Mouse (Mus musculus) lung, embryonic 16.5 days (tissue): ENCODE results near the gene Phf12. TPM values are rescaled to one million over a fixed set of nuclear protein-coding genes. Genes with fewer than 3 reads are reported as not detected.

ENCODE experiments used
- ATAC-seq: fragments of 200-750 bp; cut with Nextera tagmentation; 2 replicates; pipeline ENCODE4 v1.8.0; 2017; ENCODE audit warnings: low read depth, mild to moderate bottlenecking, moderate library complexity
- H3K27ac ChIP-seq: fragments of 300-500 bp; sonication (generic); 2 replicates; pipeline ENCODE4 v1.5.1; 2014; ENCODE audit warnings: mild to moderate bottlenecking, control low read depth, low read length
- H3K27me3 ChIP-seq: fragments of 300-500 bp; sonication (generic); 2 replicates; pipeline ENCODE4 v1.6.1; 2014; ENCODE audit warnings: low read depth, low read length, mixed read lengths; ENCODE audit not compliant: control insufficient read depth, insufficient read depth
- H3K36me3 ChIP-seq: fragments of 300-500 bp; sonication (generic); 2 replicates; pipeline ENCODE4 v1.6.1; 2014; ENCODE audit warnings: low read length; ENCODE audit not compliant: control insufficient read depth, insufficient read depth
- H3K4me1 ChIP-seq: fragments of 300-500 bp; sonication (generic); replicated peaks from 2 replicates; pipeline ENCODE4 v1.6.1; 2014; ENCODE audit warnings: low read length, mixed read lengths; ENCODE audit not compliant: control insufficient read depth, insufficient read depth
- H3K4me2 ChIP-seq: fragments of 300-500 bp; sonication (generic); 2 replicates; pipeline ENCODE4 v1.6.1; 2014; ENCODE audit warnings: low read depth, low read length, control low read depth
- H3K4me3 ChIP-seq: fragments of 300-500 bp; sonication (generic); 2 replicates; pipeline ENCODE4 v1.5.1; 2014; ENCODE audit warnings: mild to moderate bottlenecking, low read length, control low read depth
- H3K9ac ChIP-seq: fragments of 300-500 bp; sonication (generic); 2 replicates; pipeline ENCODE4 v1.6.1; 2014; ENCODE audit warnings: low read length, control low read depth
- H3K9me3 ChIP-seq: fragments of 300-500 bp; sonication (generic); 2 replicates; pipeline ENCODE4 v1.6.1; 2016; ENCODE audit warnings: low read length; ENCODE audit not compliant: control insufficient read depth
- WGBS: fragments of 180-500 bp; shearing (Covaris S2); extraction: QIAGEN DNeasy Blood & Tissue Kit; methylation state at CpG from one replicate; pipeline ENCODE4 v1.1.7; 2014; 5-methylcytosine and 5-hydroxymethylcytosine counted together
- polyA plus RNA-seq: library from polyadenylated mRNA; unstranded; fragments of >200 nt; fragmentation: Nextera tagmentation; extraction: Ambion mirVana; gene quantifications from 2 replicates; pipeline ENCODE4 v1.2.1, GENCODE M21; 2015

Phf12 gene
- polyA plus RNA-seq, 1 experiment from 2014 or later, result 13.8 TPM

- peaks cover 8% of the 10 kb centered on the region; the same call in 1 of the 2 replicates for H3K36me3 ChIP-seq
- H3K4me1 ChIP-seq, result no peaks in the 10 kb centered on the region
- ATAC-seq, result no peak
- no peak overlapping the region for H3K4me3 ChIP-seq
- no peak overlapping the region for H3K27ac ChIP-seq
- H3K9ac ChIP-seq, result no peak overlapping the region
- no peaks in the 10 kb centered on the region for H3K9me3 ChIP-seq
- no peak overlapping the region for H3K4me2 ChIP-seq
- H3K27me3 ChIP-seq, result no peaks in the 10 kb centered on the region
- 64% methylated on average over 8 of the region's 8 CpGs for WGBS
Measured at GRCm38 (mm10) chr11:78056946-78057345, 74.4 kb downstream of the Phf12 start.

GRCm38 (mm10) chr11:78059833-78060757 lies 77.5 kb downstream of the Phf12 start:
- Histone ChIP-seq H3K27ac (no peak overlapping the region), H3K4me3 (no peak overlapping the region), H3K4me2 (no peak overlapping the region), H3K4me1 (no peaks in the 10 kb centered on the region), H3K9ac (no peak overlapping the region), H3K9me3 (no peaks in the 10 kb centered on the region), H3K36me3 (peaks cover 8% of the 10 kb centered on the region; the same call in 1 of the 2 replicates), H3K27me3 (no peaks in the 10 kb centered on the region)
- ATAC-seq, result peak; percentile 93
- 51% methylated on average over 9 of the region's 9 CpGs for WGBS

- Histone ChIP-seq H3K9ac (no peak overlapping the region), H3K4me2 (no peak overlapping the region)
- no peak for ATAC-seq
Measured at GRCm38 (mm10) chr11:78062563-78062962, 80.0 kb downstream of the Phf12 start.

DNA sequence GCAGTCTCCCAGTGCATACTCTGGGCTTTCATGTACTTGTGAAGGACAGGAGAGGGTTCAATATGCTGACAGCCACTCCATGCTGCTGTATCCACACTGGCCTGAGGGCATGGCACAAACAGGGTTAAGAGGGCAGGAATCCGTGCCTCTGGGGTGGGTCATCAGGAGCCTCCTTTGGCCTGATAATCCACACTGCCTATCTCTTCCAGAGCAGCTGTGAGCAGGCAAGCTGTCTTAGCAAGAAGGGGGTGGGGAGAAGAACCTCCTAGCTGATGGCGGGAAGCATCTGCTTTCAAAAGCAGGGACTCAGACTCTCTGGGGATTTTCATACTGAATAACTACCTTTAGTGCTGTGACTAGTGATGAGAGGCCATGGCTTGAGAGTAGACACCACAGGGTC lies 83.4 kb downstream of the Phf12 start:
- Histone ChIP-seq H3K9ac (no peak overlapping the region), H3K36me3 (no peaks in the 10 kb centered on the region), H3K4me2 (no peak overlapping the region), H3K4me3 (no peak overlapping the region), H3K27me3 (no peaks in the 10 kb centered on the region), H3K9me3 (no peaks in the 10 kb centered on the region), H3K4me1 (no peaks in the 10 kb centered on the region), H3K27ac (no peak overlapping the region)
- ATAC-seq, result no peak
- WGBS, result 32% methylated on average over 2 of the region's 2 CpGs

More at GRCm38 (mm10) chr11:78062563-78062962, 80.0 kb downstream of the Phf12 start:
- H3K4me3 ChIP-seq, result no peak overlapping the region
- 79% methylated on average over 1 of the region's 1 CpGs for WGBS
- no peak overlapping the region for H3K27ac ChIP-seq
- peaks cover 8% of the 10 kb centered on the region; the same call in 1 of the 2 replicates for H3K36me3 ChIP-seq
- no peaks in the 10 kb centered on the region for H3K27me3 ChIP-seq
- no peaks in the 10 kb centered on the region for H3K9me3 ChIP-seq
- no peaks in the 10 kb centered on the region for H3K4me1 ChIP-seq

- Histone ChIP-seq H3K9ac (no peak overlapping the region), H3K36me3 (no peaks in the 10 kb centered on the region), H3K4me2 (no peak overlapping the region), H3K4me3 (no peak overlapping the region), H3K27me3 (no peaks in the 10 kb centered on the region), H3K27ac (no peak overlapping the region), H3K9me3 (no peaks in the 10 kb centered on the region), H3K4me1 (no peaks in the 10 kb centered on the region)
- no peak for ATAC-seq
- WGBS, result 55% methylated on average over 2 of the region's 2 CpGs
Measured at GRCm38 (mm10) chr11:78066641-78067040, 84.1 kb downstream of the Phf12 start.

DNA sequence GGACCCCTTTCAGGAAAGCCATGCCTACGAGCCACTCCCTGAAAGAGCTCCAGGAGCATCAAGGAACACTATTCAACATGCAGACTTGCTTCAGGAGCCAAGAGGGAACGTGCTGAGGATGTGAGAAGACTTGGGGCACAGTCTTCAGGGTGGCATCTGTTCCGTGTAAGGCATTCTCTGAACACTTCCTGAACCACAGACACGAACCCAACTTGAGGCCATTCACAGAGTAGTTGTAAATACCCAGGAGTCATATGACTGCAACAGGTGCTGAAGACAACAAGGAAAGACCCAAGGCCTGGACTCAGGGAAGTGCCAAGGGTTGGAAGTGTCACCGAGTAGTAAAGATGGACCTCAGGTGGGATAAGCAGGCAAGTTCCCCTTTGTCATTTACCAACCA lies 85.0 kb downstream of the Phf12 start:
- 61% methylated on average over 5 of the region's 5 CpGs for WGBS
- no peak for ATAC-seq

GRCm38 (mm10) chr11:78069130-78069529 lies 86.6 kb downstream of the Phf12 start:
- H3K27me3 ChIP-seq, result no peaks in the 10 kb centered on the region
- H3K4me1 ChIP-seq, result no peaks in the 10 kb centered on the region
- peaks cover 8% of the 10 kb centered on the region for H3K36me3 ChIP-seq
- no peak overlapping the region for H3K9ac ChIP-seq
- WGBS, result 76% methylated on average over 5 of the region's 5 CpGs
- no peak overlapping the region for H3K4me2 ChIP-seq
- no peak overlapping the region for H3K27ac ChIP-seq
- no peaks in the 10 kb centered on the region for H3K9me3 ChIP-seq
- ATAC-seq, result no peak
- H3K4me3 ChIP-seq, result no peak overlapping the region

More for the DNA sequence above, 85.0 kb downstream of the Phf12 start:
- H3K4me3 ChIP-seq, result no peak overlapping the region
- H3K4me1 ChIP-seq, result no peaks in the 10 kb centered on the region
- no peaks in the 10 kb centered on the region for H3K27me3 ChIP-seq
- no peak overlapping the region for H3K27ac ChIP-seq
- no peak overlapping the region for H3K4me2 ChIP-seq
- H3K9me3 ChIP-seq, result no peaks in the 10 kb centered on the region
- H3K9ac ChIP-seq, result no peak overlapping the region
- H3K36me3 ChIP-seq, result no peaks in the 10 kb centered on the region

DNA sequence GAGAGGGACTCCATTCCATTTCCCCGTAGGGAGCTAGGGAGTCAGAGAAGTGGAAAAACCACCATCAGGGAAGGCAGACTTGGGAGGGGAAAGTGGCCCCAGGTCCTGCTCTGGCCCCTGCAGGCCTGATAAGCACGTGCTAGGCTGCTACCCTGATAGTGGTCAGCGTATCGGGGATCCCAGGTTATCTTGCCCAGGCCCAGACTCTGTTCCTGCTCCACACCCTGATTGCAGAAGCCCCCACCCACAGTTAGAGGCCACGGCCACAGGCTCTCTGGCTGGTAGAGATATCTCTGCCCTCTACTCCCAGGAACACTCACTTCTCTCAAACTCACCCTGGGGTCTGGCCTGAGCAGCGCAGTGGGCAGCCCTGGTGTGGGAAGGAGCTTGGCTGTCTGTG lies 87.1 kb downstream of the Phf12 start:
- no peak for ATAC-seq
- Histone ChIP-seq H3K36me3 (peaks cover 12% of the 10 kb centered on the region), H3K9me3 (no peaks in the 10 kb centered on the region), H3K4me3 (no peak overlapping the region), H3K27ac (no peak overlapping the region), H3K9ac (no peak overlapping the region), H3K4me1 (no peaks in the 10 kb centered on the region), H3K27me3 (no peaks in the 10 kb centered on the region), H3K4me2 (no peak overlapping the region)
- whole genome bisulfite sequencing, result 74% methylated on average over 6 of the region's 6 CpGs

GRCm38 (mm10) chr11:78071938-78072337 lies 89.4 kb downstream of the Phf12 start:
- WGBS, result 79% methylated on average over 5 of the region's 5 CpGs
- H3K27ac ChIP-seq, result no peak overlapping the region
- ATAC-seq, result no peak
- H3K4me2 ChIP-seq, result no peak overlapping the region
- no peaks in the 10 kb centered on the region for H3K27me3 ChIP-seq
- no peaks in the 10 kb centered on the region for H3K4me1 ChIP-seq
- H3K9ac ChIP-seq, result no peak overlapping the region
- peaks cover 20% of the 10 kb centered on the region for H3K36me3 ChIP-seq
- no peaks in the 10 kb centered on the region for H3K9me3 ChIP-seq
- no peak overlapping the region for H3K4me3 ChIP-seq
